Mouse (Mus musculus) gastrocnemius, adult 18-20 months (tissue): ENCODE results near the gene Prss28. TPM values are rescaled to one million over a fixed set of nuclear protein-coding genes. Genes with fewer than 3 reads are reported as not detected.

Experiments
- DNase-seq: peaks from one replicate; pipeline ENCODE4 v3.0.0; 2021; ENCODE audit warnings: low spot score
- total RNA-seq, 2 experiments: library from RNA; stranded (reverse); gene quantifications; 2 replicates each; pipeline ENCODE4 v1.2.3; 2021

Prss28 gene
- total RNA-seq, 2 experiments from 2014 or later, result not detected

DNA sequence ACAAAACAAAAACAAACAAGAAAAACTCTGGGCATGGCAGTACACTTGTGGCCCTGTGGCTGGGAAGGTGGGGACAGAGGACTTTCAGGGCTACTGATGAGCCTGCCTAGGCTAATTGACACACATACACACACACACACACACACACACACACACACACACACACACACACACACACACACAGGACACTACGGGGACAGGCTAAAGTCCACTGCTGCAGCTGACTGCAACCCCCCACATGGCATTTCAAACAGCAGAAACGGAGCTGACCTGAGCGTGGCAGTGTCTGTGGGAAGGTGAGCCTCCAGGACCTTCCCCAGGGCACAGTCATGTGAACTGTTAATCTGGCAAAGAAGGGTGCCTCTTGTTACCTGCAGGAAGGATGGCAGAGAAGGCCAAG is 33.0 kb downstream of the Prss28 start:
- no peak for DNase-seq

DNA sequence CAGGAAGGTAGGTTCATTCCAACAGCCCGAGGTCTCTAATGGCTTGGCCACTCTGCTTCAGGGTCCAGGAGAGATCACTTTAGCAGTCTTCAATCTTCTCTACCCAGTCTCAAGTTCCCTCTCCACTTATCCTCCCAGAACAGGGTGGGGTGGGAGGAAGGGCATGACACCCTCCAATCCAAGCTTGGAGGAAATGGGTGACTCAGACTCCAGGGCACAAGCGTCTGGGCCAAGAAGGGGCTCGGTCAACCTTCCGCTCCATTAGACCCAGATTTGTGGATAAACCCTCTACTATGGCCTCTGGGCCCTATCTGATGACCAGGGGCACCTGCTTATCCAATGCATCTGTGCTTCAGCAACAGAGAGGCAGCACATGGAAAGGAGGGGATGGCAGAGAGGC is 37.0 kb downstream of the Prss28 start, which contains the start of gene Tpsab1:
TSS of gene Tpsab1 (minus strand) at position 101 of the 400 bp plus-strand sequence.
- no peak for DNase-seq

DNA sequence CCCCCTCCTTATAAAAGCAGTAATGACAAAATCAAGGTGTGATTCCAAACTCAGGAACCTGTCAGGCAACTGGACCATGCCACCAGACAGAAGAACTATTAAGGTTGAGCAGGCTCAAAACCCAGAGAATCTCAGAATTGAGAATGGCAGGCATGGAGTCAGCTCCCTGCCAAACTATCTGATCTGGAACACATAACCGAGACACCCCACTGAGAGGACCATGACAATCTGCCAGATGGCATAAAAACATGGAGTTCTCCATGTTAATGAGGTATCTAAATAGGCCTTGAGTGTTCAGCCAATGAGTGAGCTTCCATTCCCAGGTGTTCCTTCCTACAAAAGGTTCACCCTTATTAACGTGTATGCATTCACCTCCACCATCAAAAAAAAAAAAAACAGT is 52.8 kb downstream of the Prss28 start:
- DNase-seq, result no peak

Other genes with a start within 250 kb of the Prss28 start
- 10 to 100 TPM; 10.8 to 18.8 TPM for gene Tmem204, start 225.1 kb upstream of the Prss28 start, total RNA-seq
- gene Telo2, start 192.7 kb upstream of the Prss28 start, total RNA-seq, result 1 to 10 TPM; 4.0 to 6.0 TPM
- gene Ptx4, start 187.9 kb upstream of the Prss28 start, total RNA-seq, result 1 to 10 TPM; 1.1 to 1.5 TPM
- gene Clcn7, start 175.3 kb upstream of the Prss28 start, total RNA-seq, result 10 to 100 TPM; 15.0 to 16.0 TPM
- not detected for gene Ccdc154, start 146.2 kb upstream of the Prss28 start, total RNA-seq
- not detected for gene Gm38655, start 133.2 kb upstream of the Prss28 start, total RNA-seq
- 10 to 100 TPM; 12.7 to 14.5 TPM for gene BC003965, start 124.1 kb upstream of the Prss28 start, total RNA-seq
- 1 to 10 TPM; 5.3 to 5.8 TPM for gene Unkl, start 120.2 kb upstream of the Prss28 start, total RNA-seq
- 10 to 100 TPM; 14.1 to 15.6 TPM for gene Gnptg, start 68.5 kb upstream of the Prss28 start, total RNA-seq
- 10 to 100 TPM; 16.7 to 18.3 TPM for gene Tsr3, start 68.5 kb upstream of the Prss28 start, total RNA-seq
- under 1 TPM; 0.14 to 0.21 TPM for gene Baiap3, start 52.3 kb upstream of the Prss28 start, total RNA-seq
- 10 to 100 TPM; 57.0 to 61.5 TPM for gene Ube2i, start 34.0 kb upstream of the Prss28 start, total RNA-seq
- gene Prss34, start 10.3 kb upstream of the Prss28 start, total RNA-seq, result under 1 TPM; 0.55 to 0.66 TPM
- not detected for gene Prss29, start 10.0 kb downstream of the Prss28 start, total RNA-seq
- 1 to 10 TPM; 2.0 to 3.4 TPM for gene Tpsab1, start 36.9 kb downstream of the Prss28 start, total RNA-seq
- 1 to 10 TPM; 4.7 to 5.8 TPM for gene Tpsb2, start 57.7 kb downstream of the Prss28 start, total RNA-seq
- under 1 TPM; 0.30 to 0.31 TPM for gene Tpsg1, start 60.6 kb downstream of the Prss28 start, total RNA-seq
- gene Cacna1h, start 125.1 kb downstream of the Prss28 start, total RNA-seq, result 1 to 10 TPM in 1 of 2 experiments, under 1 TPM in 1; 0.81 to 1.1 TPM
- gene Tekt4, start 146.0 kb downstream of the Prss28 start, total RNA-seq, result not detected
- gene Sstr5, start 188.6 kb downstream of the Prss28 start, total RNA-seq, result not detected